Mouse (Mus musculus) kidney, adult 2 months (tissue): ENCODE results near the gene Dus1l.

Experiments used
- CTCF ChIP-seq: fragments of 200-500 bp; conservative IDR thresholded peaks from 2 replicates; pipeline ENCODE4 v1.5.1; 2011; ENCODE audit warnings: low read depth, mild to moderate bottlenecking, control low read depth, low read length, moderate library complexity, mixed read lengths; ENCODE audit not compliant: insufficient read depth, insufficient read length
- POLR2A ChIP-seq: fragments of 200-500 bp; IDR thresholded peaks from one replicate; pipeline ENCODE4 v1.6.1; 2011; ENCODE audit warnings: low read depth, low read length, control low read depth

- TF ChIP-seq POLR2A (no peak), CTCF (no peak)
Observed at GRCm38 (mm10) chr11:120799316-120799890, 3.2 kb upstream of the Dus1l start.
